Mouse (Mus musculus) NIH3T3 (cell line): Measurements from ENCODE around the gene Utp6.
"Not testable (repeated sequence)": the region's sequence is repeated elsewhere in the genome, so short reads cannot be mapped to it uniquely, and the experiment has no call there.

Experiments used
- DNase-seq: peaks from one replicate; pipeline ENCODE4 v3.0.0-alpha.2; 2012; ENCODE audit warnings: low read depth

Utp6 gene

DNA sequence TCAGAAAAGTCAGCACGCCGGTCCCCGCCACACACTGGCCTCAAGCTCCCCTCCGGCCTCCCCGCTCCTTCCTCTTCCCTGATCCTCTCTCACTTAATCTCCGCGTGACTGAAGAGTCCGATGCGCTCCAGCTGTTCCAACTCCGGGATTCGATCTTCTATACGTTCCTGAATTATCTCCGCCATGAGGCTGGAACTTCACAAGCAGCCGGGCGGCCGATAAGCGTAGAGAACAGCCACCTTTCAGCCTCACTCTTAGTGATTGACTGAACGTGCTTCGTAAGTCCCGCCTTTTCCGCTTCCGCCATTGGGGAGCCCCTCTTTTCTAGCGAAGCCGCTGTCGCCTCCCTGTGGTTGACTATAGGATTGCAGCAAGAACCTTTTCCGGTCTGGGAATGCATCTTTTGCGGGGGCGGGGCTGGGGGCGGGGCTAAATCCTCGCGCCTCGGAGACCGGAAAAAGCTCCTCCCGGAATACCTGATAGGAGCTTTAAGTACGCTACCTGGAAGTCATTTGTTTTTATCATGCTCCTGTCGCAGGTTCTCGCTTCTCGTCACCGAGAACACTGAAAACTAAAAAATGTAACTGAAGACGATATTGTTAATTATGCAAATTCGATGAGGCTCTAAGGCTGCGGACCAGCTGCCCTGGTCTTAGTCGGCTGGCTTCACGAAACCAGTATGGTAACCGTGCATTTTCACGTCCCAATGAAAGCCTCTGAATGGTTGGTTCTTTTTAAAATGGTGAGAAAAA lies at the start of gene Utp6:
TSS of gene Utp6 (minus strand) at position 266 of the 752 bp plus-strand sequence.
- DNase-seq = peak; percentile 99

DNA sequence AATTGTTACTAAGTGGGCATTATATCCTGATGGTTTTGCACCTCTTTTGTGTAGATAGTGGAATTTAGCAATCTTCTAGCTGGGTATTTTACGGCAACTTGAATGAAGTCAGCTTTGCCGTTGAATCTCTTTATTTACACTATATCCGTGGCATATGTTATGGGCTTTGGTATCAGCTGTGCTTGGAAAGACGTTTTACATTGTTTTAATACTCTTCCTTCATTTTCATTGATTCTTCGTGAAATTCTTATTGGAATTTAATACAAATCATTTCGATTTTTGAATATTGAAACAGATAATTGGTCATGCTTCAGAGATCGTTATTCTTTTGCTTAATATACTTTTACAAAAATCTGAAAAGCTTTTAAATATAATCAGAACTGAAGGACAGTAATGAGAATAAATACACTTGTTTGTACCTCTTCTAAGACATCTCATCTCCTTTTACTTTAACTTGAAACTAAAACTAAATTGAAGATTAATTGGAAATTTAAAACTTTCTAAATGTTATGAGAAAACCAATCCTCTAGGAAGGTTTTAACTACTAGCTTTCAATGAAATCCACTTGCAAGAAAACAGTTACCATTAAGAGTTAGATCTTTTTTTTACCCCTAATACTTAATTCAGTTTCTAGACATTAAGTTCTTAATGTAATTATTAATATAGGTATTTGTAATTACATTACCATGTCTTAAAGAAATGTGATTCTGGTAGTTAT lies 32.2 kb upstream of the Utp6 start:
- DNase-seq = no peak

DNA sequence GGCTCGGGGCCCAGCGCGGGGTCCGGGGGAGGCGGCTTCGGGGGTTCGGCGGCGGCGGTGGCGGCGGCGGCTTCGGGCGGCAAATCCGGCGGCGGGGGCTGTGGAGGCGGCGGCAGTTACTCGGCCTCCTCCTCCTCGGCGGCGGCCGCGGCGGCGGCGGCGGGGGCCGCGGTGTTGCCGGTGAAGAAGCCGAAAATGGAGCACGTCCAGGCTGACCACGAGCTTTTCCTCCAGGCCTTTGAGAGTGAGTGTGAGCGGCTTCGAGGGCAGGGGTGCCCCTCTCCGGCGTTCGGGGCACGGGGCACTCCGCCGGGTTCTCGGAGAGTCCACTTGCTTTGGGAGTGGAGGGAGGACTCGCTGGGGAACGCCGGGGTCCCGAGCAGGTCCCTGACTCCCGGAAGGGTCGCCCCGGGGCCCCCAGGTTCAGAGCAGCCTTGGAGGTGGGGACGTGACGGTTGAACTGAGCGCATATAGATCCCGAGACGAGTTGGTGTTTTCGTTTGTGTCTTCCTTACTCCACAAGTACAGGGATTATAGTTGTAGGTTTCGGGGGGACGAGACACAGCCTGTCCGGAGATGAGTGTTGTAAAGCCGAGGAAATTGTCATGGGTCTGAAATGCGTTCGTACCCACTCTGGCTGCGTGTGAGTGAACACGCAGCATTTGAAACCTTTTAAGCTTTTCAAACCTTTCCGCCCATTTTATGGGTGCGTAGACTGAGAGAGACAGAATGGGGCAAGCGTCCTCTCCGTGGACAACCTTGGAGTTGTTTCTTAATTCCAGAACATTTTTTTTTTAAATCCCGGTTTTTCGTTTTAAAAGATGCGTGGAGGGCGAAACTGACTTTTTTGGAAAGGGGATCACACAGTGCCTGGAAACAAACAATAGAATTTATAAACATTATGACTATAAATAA lies 31.4 kb upstream of the Utp6 start:
- peak; percentile 48 for DNase-seq

DNA sequence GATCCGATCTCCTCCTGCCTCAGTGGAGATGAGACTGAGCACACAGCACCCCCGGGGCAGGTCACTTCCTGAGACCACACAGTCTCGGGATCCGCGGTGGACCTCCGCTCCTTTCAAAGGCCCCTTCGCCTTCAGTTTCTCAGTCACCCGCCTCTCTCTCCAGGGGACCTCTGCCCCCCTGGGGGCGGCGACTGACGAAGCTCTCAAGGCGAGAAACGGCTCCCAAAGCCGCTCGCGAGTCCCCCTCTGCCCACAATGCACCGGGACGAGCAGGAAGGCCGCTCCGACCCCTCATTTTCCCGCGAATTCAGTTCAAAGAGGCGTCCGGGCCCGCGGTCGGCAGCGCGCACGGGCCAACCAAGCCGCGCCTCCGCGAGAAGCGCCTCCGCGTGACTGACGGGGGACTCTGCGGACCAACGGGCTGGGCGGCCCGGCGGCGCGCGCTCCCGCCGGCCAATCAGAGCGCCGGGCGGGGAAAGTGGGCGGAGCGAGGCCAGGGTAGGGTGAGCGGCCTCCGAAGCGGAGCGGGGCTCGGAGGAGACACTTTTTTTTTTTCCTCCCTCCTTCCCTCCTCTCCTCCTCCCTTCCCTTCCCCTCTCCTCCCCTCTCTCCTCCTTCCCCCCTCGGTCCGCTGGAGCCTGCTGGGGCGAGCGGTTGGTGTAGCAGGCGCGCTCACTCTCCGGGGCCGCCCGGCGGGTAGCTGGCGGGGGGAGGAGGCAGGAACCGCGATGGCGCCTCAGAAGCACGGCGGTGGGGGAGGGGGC lies 30.6 kb upstream of the Utp6 start, which contains the start of gene Suz12:
TSS of gene Suz12 (plus strand) at position 515 of the 764 bp plus-strand sequence.
- DNase-seq = peak; percentile 99

DNA sequence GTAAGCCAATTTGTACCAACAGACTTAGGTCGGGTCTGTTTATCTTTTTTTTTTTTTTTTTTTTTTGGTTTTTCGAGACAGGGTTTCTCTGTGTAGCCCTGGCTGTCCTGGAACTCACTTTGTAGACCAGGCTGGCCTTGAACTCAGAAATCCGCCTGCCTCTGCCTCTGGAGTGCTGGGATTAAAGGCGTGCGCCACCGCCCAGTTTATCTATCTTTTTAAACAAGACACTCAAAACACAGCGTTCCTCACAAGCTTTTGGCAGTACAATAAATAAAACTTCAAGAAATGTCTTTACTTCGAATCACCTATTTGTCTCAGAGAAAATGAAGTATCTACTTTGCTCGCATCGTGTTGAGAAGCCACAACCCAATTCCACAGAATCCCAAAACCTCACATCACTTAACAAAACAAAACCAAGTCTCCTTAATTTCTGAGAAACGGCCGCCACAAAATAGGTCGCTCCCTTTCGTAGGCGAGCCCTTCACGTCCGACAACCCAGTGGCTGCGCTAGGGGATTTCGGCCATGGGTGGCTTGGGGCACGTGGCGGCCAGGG lies 29.9 kb upstream of the Utp6 start:
- no peak for DNase-seq

DNA sequence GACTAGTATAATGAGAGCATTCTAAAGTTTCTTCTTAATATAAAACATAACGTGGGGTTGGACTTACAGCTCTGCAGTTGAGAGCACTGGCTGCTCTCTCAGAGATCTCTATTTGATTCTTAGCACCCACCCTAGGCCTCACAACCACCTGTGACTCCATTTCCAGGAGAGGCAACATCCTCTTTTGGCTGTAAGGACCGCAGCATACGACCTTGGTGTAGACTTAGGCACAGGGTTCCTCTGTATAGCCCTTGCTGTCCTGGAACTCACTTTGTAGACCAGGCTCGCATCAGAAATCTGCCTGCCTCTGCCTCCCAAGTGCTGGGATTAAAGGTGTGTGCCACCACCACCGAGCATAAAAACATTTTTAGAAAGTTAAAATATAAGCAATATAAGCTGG lies 29.4 kb upstream of the Utp6 start:
- no peak for DNase-seq

DNA sequence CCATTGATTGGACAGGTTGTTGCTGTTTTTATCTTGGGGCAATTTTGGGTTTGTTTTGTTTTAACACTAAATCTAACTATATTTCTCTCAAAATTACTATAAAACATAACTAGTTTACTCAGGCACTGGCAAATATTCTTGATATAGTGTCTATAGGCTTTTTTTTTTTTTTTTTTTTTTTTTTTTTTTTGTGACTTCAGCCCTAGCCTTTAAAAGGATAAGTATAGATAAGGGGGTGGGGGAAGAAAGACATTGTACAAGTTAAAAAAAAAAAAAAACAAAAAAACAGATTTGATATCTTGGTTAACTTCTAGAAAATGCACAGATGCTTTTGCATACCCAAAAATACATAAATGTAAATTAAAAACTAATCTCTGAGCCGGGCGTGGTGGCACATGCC lies 27.9 kb upstream of the Utp6 start:
- no peak for DNase-seq

DNA sequence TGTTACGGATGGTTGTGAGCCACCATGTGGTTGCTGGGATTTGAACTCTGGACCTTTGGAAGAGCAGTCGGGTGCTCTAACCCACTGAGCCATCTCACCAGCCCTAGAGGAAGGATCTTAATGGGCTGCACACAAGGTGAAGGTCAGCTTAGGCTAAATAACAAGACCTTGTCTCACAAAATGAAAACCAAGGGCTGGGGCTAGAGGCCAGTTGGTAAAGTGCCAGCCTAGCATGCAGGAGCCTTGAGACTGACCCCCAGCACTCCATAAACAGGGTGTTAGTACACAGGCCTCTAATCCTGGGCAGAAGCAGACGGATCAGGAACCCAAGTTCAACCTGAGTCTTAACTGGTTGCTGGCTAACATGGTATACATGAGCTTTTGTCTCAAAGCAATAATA lies 25.7 kb upstream of the Utp6 start:
- DNase-seq = no peak

DNA sequence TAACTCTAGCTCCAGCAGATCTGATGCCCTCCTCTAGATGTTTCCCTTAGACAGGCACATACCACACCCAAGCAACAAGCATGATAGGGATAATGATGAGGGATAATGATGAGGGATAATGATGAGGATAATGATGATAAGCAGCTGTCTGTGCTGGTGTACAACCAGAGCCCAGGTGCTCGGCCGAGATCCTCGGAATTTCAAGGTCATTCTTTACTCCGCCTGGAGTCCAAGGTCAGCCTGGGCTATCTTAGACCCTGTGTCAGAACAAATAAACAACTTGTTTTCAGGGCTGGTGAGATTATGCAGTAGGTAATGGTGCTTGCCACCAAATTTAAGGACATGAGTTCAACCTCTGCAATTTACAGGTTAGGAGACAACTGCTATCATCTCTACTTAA lies 24.7 kb upstream of the Utp6 start:
- no peak for DNase-seq

DNA sequence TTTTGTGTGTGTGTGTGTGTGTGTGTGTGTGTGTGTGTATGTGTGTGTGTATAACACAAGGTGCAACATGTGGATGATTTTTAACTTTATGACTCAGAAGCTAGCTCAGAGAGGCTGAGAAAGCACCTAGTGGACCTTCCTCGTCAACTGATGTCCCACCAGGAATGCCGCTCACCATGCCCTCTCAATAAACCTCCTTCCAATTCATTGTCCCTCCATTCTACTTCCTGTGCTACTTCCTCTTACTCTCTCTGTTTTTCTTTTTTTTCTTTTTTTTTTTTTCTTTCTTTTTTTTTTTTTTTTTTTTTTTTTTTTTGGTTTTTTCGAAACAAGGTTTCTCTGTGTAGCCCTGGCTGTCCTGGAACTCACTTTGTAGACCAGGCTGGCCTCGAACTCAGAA lies 15.6 kb upstream of the Utp6 start:
- not testable (repeated sequence) for DNase-seq

DNA sequence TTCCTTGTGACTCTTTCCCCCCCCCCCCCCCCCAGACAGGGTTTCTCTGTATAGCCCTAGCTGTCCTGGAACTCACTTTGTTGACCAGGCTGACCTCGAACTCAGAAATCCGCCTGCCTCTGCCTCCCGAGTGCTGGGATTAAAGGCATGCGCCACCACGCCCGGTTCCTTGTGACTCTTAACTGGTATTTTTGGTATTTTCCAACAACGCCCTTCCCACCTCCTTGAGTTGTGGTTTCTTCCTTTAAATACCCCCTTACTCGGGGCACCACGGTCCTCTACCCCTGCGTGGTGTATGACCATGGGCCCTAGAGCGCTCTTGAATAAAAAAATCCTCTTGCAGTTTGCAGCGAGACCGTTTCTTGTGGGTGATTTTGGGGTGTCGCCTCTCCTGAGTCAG lies 14.9 kb upstream of the Utp6 start:
- not testable (repeated sequence) for DNase-seq

DNA sequence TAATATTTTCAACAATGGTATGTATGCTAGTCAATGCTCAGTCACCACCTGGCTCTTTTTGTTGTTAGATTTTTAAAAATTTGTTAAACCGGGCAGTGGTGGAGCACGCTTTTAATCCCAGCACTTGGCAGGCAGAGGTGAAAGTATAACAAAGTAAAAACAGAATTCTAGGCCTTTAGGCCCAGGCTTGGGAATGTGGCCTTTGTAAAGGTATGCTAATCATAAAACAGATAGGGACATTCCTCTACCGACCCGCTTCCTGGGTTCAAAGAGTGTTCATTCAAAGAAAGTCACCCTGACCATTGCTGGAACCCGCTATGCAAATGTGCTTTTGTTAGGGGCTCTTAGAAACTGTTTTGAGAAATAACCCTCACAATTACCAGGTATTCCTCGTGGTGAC lies 14.5 kb upstream of the Utp6 start:
- DNase-seq = not testable (repeated sequence)

DNA sequence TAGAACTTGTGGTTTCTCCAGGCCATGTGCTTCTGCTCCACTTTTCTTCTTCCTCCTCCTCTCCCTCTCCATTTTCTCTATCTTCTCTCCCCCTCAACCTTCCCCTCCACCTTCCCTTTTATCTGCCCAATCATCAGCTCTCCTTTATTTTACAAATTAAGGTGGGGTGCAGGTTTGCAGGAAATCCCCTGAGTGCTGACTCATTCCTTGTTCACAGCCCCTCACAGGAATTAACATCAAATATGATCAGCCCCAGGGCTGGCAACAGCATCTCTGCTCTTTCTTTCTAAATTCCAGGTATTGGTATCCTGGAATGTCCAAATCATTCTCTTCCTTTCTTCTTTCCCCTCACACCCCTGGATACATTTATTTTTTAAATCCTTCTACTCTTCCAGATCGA lies 14.0 kb upstream of the Utp6 start:
- DNase-seq = no peak

DNA sequence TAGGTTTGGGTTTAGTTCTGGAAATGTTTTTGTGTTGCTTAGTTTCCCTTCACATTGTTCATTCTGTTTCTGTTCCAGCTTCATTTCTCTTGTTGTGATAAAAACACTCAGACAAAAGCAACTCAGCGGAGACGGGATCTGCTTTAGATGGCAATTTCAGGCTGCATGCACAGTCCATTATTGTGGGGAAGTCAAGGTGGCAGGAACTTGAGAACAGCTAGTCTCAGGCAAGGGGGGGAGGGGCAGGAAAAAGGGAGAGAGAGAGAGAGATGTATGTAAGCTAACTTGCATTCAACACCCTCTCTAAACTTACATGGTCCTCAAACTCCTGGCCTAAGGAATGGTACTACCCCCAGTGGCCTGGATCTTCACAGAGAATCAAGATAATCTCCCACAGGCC lies 13.2 kb upstream of the Utp6 start:
- DNase-seq = no peak

DNA sequence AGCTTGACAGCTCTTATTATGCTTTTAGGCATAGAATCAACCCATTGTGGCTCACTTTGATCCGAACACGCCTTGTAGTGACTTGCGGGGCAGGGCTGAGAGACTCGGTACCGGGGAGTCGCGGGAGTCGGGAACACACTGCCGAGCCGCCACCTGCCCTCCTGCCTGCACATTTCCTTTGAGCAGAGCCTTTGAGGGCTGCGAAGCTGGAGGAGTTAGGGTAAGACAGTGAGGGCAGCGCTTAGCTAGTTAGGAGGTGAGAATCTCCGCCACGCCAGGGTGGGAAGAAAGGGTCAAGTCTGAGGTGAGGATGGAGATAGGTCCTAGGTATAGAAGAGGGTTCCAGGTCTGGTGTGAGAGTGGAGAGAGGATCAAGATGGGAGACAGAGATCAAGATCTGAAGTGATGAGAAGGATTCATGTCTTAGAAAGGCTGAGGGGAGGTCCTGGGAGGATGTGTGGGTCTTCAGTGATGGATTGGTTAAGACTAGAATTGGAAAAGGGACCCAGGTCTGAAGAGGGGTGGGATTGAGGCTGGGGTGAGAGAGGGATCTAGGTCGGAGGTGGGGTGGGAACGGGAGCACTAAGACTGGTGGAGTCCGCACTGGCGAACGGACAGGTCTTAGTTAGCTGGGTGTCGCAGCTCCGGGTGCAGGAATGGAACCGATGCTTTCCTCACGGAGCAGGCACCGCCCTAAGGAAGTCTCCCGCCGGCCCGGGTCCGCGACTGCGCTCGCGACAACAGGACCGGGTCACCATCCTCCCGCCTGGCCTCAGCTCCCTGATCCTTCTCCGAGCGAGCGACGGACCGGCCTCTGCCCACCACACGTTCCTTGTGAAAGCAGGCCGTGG lies 11.7 kb upstream of the Utp6 start:
- no peak for DNase-seq

DNA sequence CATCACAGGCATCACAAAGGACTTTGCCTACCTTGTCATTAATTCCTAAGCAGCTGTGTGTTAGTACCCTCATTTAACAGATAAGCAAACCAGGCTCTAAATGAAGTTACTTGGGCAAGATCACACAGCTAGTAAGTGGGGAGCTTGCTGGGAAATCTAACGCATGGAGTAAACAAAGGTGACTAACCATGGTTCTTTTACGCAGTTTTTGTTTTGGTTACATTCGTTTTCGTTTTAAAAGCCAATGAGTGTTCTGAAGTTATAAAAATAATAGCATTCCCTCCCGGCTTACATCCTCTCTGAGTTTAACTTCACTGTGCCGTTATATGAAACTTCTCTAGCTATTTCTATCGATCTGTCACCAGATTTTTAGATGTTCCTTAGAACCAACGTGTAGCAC lies 10.9 kb upstream of the Utp6 start:
- no peak for DNase-seq

DNA sequence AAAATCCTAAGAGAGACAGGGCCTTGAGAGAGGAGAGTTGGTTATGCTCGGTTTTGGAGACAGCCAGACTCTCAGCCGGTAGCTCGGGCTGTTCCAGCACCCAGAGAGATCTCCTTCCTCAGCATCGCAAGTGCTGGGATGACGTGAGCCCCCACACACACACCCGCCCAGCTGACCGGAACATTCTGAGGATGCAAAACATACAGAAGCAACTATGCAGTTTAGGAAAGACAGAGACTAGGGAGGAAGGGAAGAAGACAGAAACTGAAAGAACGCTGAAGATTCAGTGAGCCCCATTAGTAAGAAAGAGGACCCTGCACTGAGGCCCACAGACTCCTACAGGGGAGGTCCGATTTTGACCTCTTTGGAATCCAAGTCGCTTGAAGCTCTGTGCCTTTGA lies 5.6 kb upstream of the Utp6 start:
- DNase-seq = no peak

DNA sequence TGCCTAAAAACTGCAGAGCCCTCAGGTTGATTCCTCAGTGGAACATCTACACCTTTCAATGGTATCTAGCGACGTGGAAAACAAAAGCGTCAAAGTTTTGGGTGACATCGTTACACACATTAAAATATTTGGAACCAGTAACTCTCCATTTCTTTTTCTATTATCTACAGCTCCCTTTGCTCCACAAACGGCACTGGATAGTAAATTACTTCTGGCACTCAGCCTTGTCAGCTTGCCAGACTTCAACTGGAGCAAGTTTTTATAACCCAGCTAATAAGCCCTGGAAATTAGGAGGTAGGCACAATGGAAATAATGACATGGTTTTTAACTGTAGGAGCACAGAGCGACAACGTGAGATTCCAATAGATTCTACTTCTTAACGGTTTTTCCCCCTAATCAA lies 3.7 kb upstream of the Utp6 start:
- DNase-seq = peak; percentile 44

DNA sequence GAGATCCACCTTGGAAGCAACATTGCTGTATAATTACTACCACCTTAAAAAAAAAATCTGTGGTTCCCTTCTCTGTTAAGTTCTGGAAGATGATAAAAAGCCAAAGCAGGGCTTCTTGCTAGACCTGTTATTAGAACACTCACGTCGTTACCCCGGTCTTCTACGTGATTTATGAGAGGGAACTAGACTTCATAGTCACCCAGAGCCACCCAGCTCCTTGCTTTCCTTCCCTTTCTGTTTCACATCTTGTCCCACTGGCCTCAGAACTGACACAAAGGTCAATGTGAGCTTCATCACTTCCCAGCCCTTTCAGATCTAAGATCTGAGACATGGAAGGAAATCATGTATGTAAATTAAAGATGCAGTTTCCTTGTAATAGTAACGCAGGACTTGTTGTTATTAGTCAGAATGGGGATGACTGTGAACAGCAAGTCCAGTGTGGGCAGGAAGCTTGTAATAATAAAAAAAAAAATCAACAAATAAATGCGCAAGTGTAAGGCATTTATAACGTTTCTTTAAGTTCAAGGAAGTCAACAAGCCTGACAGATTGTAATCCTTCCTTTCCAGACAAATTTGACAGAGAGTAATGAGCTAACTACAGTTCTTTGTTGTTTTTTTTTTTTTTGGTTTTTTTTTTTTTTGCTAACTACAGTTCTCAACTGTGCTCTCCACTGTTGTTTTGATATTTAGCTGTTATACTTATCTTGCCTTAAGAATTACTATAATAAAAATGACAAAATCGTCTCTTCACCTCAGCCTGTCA lies 1.2 kb upstream of the Utp6 start:
- no peak for DNase-seq

DNA sequence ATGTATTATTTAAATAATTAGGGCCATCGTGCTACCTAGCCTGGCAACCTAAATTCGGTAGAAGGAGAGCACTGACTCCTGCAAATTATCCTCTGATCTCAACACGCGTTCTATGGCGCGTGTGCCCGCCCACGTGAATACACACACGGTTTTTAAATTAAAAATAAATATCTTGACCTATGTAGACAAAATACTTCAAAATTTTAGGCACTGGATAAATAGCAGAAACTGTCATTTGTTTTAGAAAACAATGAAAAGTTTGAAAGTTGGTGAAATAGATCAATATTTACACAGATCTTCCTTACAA lies 640 bp upstream of the Utp6 start:
- no peak for DNase-seq
